8 mouse cellular contexts compared by ENCODE assay signal in genomic region chr11:101986913-101987312, GRCm38 (mm10). TPM values are rescaled to one million over a fixed set of nuclear protein-coding genes. Genes with fewer than 3 reads are reported as not detected.
DNase-seq lines count a peak whose midpoint lies in the region; ATAC-seq and TF ChIP-seq lines count a peak whose summit lies in the region.

Dusp3 (minus strand) TSS chr11:101987013.

- no peak for ATAC-seq in forebrain, embryonic 11.5 days (replicated peaks; ENCODE audit: low FRiP score)
- ATAC-seq in forebrain, embryonic 13.5 days: no peak
- ATAC-seq in neural tube, embryonic 12.5 days (ENCODE audit: low FRiP score, low read depth): no peak

- no peak within 1 kb of the TSS for H3K4me3 ChIP-seq in forebrain, embryonic 11.5 days (ENCODE audit: low read depth, low read length)
- no peak within 1 kb of the TSS for H3K4me3 ChIP-seq in forebrain, embryonic 13.5 days
- H3K4me3 ChIP-seq in MEL (ENCODE audit: control insufficient read depth in 1 of 2, insufficient read depth in 1 of 2, low read depth in 2 of 2, low read length in 2 of 2): peak within 1 kb of the TSS; percentile 37 to 42
- no peak within 1 kb of the TSS for H3K4me3 ChIP-seq in neural tube, embryonic 12.5 days

- no peak for TF ChIP-seq EP300 in MEL (IDR thresholded peaks at IDR 0.05; ENCODE audit: low read depth in 1 of 2, low read length in 2 of 2)

- H3K4me2 ChIP-seq in forebrain, embryonic 11.5 days (ENCODE audit: low read depth, low read length, severe bottlenecking): no peak within 1 kb of the TSS
- no peak within 1 kb of the TSS for H3K4me2 ChIP-seq in forebrain, embryonic 13.5 days
- no peak within 1 kb of the TSS for H3K4me2 ChIP-seq in neural tube, embryonic 12.5 days (replicated peaks)

- no peak within 1 kb of the TSS for H3K27ac ChIP-seq in forebrain, embryonic 11.5 days (ENCODE audit: low read depth, low read length)
- H3K27ac ChIP-seq in forebrain, embryonic 13.5 days: no peak within 1 kb of the TSS
- no peak within 1 kb of the TSS for H3K27ac ChIP-seq in MEL (ENCODE audit: control insufficient read depth, low read depth, low read length)
- H3K27ac ChIP-seq in neural tube, embryonic 12.5 days: no peak within 1 kb of the TSS

- 0 out of 2 replicates have a peak, but pooled peaks cover 5% of the 10 kb centered on the region for H3K4me1 ChIP-seq in forebrain, embryonic 11.5 days (replicated peaks; ENCODE audit: control insufficient read depth, insufficient read depth, low read length)
- peaks cover 27% of the 10 kb centered on the region for H3K4me1 ChIP-seq in forebrain, embryonic 13.5 days
- peaks cover 3 to 21% of the 10 kb centered on the region in 2 experiments; a peak in 3 of 4 replicates for H3K4me1 ChIP-seq in MEL (ENCODE audit: control insufficient read depth in 1 of 2, insufficient read depth in 2 of 2, low read length in 2 of 2)
- peaks cover 12% of the 10 kb centered on the region for H3K4me1 ChIP-seq in neural tube, embryonic 12.5 days

- DNase-seq in forebrain, embryonic 11.5 days (ENCODE audit: low spot score): no peak
- DNase-seq in MEL (ENCODE audit: low read depth, low spot score): no peak
- DNase-seq in gastrocnemius, postnatal 25 days: no peak
- no peak for DNase-seq in large intestine, adult 2 months (ENCODE audit: low read depth, low spot score)
- no peak for DNase-seq in cerebellum, adult 9-11 months
- DNase-seq in lung, postnatal 10 days: no peak

- TF ChIP-seq RAD21 in MEL (IDR thresholded peaks at IDR 0.05; ENCODE audit: low read depth, low read length): no peak

- H3K9ac ChIP-seq in forebrain, embryonic 11.5 days (ENCODE audit: low read length): no peak within 1 kb of the TSS
- no peak within 1 kb of the TSS for H3K9ac ChIP-seq in forebrain, embryonic 13.5 days
- peak within 1 kb of the TSS; percentile 30 for H3K9ac ChIP-seq in MEL (ENCODE audit: control insufficient read depth, low read depth, low read length, poor library complexity, severe bottlenecking)
- H3K9ac ChIP-seq in neural tube, embryonic 12.5 days: no peak within 1 kb of the TSS

- no peak for TF ChIP-seq POLR2A in MEL (IDR thresholded peaks at IDR 0.05; ENCODE audit: control insufficient read depth in 1 of 2, insufficient read depth in 1 of 2, low read depth in 1 of 2, low read length in 2 of 2, poor library complexity in 1 of 2)

- no peaks in the 10 kb centered on the region for H3K36me3 ChIP-seq in forebrain, embryonic 11.5 days (ENCODE audit: control insufficient read depth, insufficient read depth, low read length)
- H3K36me3 ChIP-seq in forebrain, embryonic 13.5 days (ENCODE audit: poor library complexity, severe bottlenecking): no peaks in the 10 kb centered on the region
- H3K36me3 ChIP-seq in MEL (ENCODE audit: control insufficient read depth in 1 of 2, insufficient read depth in 2 of 2, low read length in 2 of 2): peaks cover 0 to 12% of the 10 kb centered on the region in 2 experiments; a peak in 2 of 4 replicates
- no peaks in the 10 kb centered on the region for H3K36me3 ChIP-seq in neural tube, embryonic 12.5 days

- peaks cover 2% of the 10 kb centered on the region for H3K79me2 ChIP-seq in MEL (ENCODE audit: control insufficient read depth, insufficient read depth, low read length, poor library complexity)

- peaks cover 5% of the 10 kb centered on the region for H3K27me3 ChIP-seq in forebrain, embryonic 11.5 days (ENCODE audit: control insufficient read depth, insufficient read depth, low read length)
- H3K27me3 ChIP-seq in forebrain, embryonic 13.5 days: no peaks in the 10 kb centered on the region
- H3K27me3 ChIP-seq in MEL (ENCODE audit: control insufficient read depth in 1 of 2, insufficient read depth in 2 of 2, low read length in 2 of 2): no peaks in the 10 kb centered on the region
- H3K27me3 ChIP-seq in neural tube, embryonic 12.5 days (replicated peaks): no peaks in the 10 kb centered on the region

- H3K9me3 ChIP-seq in forebrain, embryonic 11.5 days (ENCODE audit: control insufficient read depth, low read length): no peaks in the 10 kb centered on the region
- no peaks in the 10 kb centered on the region for H3K9me3 ChIP-seq in forebrain, embryonic 13.5 days (replicated peaks)
- no peaks in the 10 kb centered on the region for H3K9me3 ChIP-seq in MEL (replicated peaks; ENCODE audit: insufficient read depth, low read length)
- H3K9me3 ChIP-seq in neural tube, embryonic 12.5 days: no peaks in the 10 kb centered on the region

- TF ChIP-seq CTCF in MEL (IDR thresholded peaks at IDR 0.05 in 2 of 3, conservative IDR thresholded peaks at IDR 0.05 in 1 of 3; ENCODE audit: control insufficient read depth in 1 of 3, insufficient read depth in 1 of 3, low read depth in 2 of 3, low read length in 3 of 3, poor library complexity in 1 of 3, severe bottlenecking in 1 of 3): no peak

- WGBS in forebrain, embryonic 11.5 days: 82% methylated on average over 3 of the region's 3 CpGs
- 77% methylated on average over 3 of the region's 3 CpGs for WGBS in forebrain, embryonic 13.5 days
- WGBS in large intestine, adult 2 months: 76% methylated on average over 3 of the region's 3 CpGs
- 90% methylated on average over 3 of the region's 3 CpGs for WGBS in neural tube, embryonic 12.5 days

TF ChIP-seq in MEL, 35 proteins besides CTCF, POLR2A, EP300 and RAD21:
- TF ChIP-seq ELF1 (IDR thresholded peaks at IDR 0.05; ENCODE audit: low read depth, low read length): no peak
- TF ChIP-seq SIN3A (IDR thresholded peaks at IDR 0.05; ENCODE audit: low read length): no peak
- TF ChIP-seq MAZ (IDR thresholded peaks at IDR 0.05; ENCODE audit: low read depth, low read length): no peak
- TF ChIP-seq TBP (IDR thresholded peaks at IDR 0.05; ENCODE audit: low read depth, low read length): no peak
- no peak for TF ChIP-seq MYC (IDR thresholded peaks at IDR 0.05; ENCODE audit: low read depth, low read length)
- no peak for TF ChIP-seq CHD1 (IDR thresholded peaks at IDR 0.05; ENCODE audit: low read depth, low read length)
- no peak for TF ChIP-seq TCF12 (IDR thresholded peaks at IDR 0.05; ENCODE audit: low read depth, low read length)
- no peak for TF ChIP-seq ZKSCAN1 (IDR thresholded peaks at IDR 0.05; ENCODE audit: low read depth, low read length)
- TF ChIP-seq NELFE (IDR thresholded peaks at IDR 0.05; ENCODE audit: low read depth, low read length): no peak
- no peak for TF ChIP-seq SMC3 (IDR thresholded peaks at IDR 0.05; ENCODE audit: low read depth, low read length)

RNA-seq across cellular contexts. Expression of gene Dusp3, which starts in this region (rescaled TPM):
- polyA plus RNA-seq in forebrain, embryonic 11.5 days (2014; fragmentation: Nextera tagmentation; extraction: Ambion mirVana): 10.4 and 11.6 TPM in 2 replicates
- polyA plus RNA-seq in forebrain, embryonic 13.5 days (2015; fragmentation: Nextera tagmentation; extraction: Ambion mirVana): 8.5 and 8.7 TPM in 2 replicates
- total RNA-seq in MEL (2012; rRNA removed): 18.4 and 18.7 TPM in 2 replicates
- polyA plus RNA-seq in MEL (2012; ENCODE audit: insufficient read depth in 1 of 2, insufficient read length in 2 of 2, low read depth in 1 of 2, low replicate concordance in 2 of 2, missing spikeins in 1 of 2): 10 to 100 TPM; 29.8 to 35.5 TPM
- 100 to 1,000 TPM; 134 to 137 TPM for total RNA-seq in gastrocnemius, postnatal 25 days (2021)
- polyA plus RNA-seq in large intestine, adult 2 months (2012; rRNA removed): 19.2 and 32.9 TPM in 2 replicates
- polyA plus RNA-seq in neural tube, embryonic 12.5 days (2016; fragmentation: Nextera tagmentation; extraction: Ambion mirVana): 13.0 and 15.6 TPM in 2 replicates

Comparison
In these comparisons a context has a peak if more than half of its experiments do, and no peak if none do; other contexts are left out.
1. H3K4me3 ChIP-seq: peak in MEL (2 of 2); none in forebrain, embryonic 11.5 days (single experiment), forebrain, embryonic 13.5 days (single experiment) and neural tube, embryonic 12.5 days (single experiment).